Mouse (Mus musculus) hindbrain, embryonic 11.5 days (tissue): Measurements from ENCODE around the gene Ctnnd2. TPM values are rescaled to one million over a fixed set of nuclear protein-coding genes. Genes with fewer than 3 reads are reported as not detected.
"Not testable (repeated sequence)": the region's sequence is repeated elsewhere in the genome, so short reads cannot be mapped to it uniquely, and the experiment has no call there.

ENCODE experiments used
- ATAC-seq: fragments of 200-750 bp; cut with Nextera tagmentation; 2 replicates; pipeline ENCODE4 v1.8.0; 2017; ENCODE audit warnings: mild to moderate bottlenecking, moderate TSS enrichment, moderate library complexity; ENCODE audit not compliant: low FRiP score
- DNase-seq: peaks from one replicate; pipeline ENCODE4 v3.0.0-alpha.2; 2015; ENCODE audit warnings: low spot score
- H3K27ac ChIP-seq: fragments of 300-500 bp; sonication (generic); 2 replicates; pipeline ENCODE4 v1.5.1; 2014; ENCODE audit warnings: mild to moderate bottlenecking, low read depth, low read length
- H3K27me3 ChIP-seq: fragments of 300-500 bp; sonication (generic); 2 replicates; pipeline ENCODE4 v1.6.1; 2014; ENCODE audit warnings: mild to moderate bottlenecking, low read length, moderate library complexity, mixed read lengths; ENCODE audit not compliant: control insufficient read depth, insufficient read depth
- H3K36me3 ChIP-seq: fragments of 300-500 bp; sonication (generic); 2 replicates; pipeline ENCODE4 v1.6.1; 2014; ENCODE audit warnings: mild to moderate bottlenecking, low read length, moderate library complexity, mixed read lengths; ENCODE audit not compliant: control insufficient read depth, insufficient read depth
- H3K4me1 ChIP-seq: fragments of 300-500 bp; sonication (generic); replicated peaks from 2 replicates; pipeline ENCODE4 v1.6.1; 2014; ENCODE audit warnings: low read length, mixed read lengths; ENCODE audit not compliant: control insufficient read depth, insufficient read depth
- H3K4me2 ChIP-seq: fragments of 300-500 bp; sonication (generic); replicated peaks from 2 replicates; pipeline ENCODE4 v1.6.1; 2014; ENCODE audit warnings: mild to moderate bottlenecking, low read depth, low read length
- H3K4me3 ChIP-seq: fragments of 300-500 bp; sonication (generic); 2 replicates; pipeline ENCODE4 v1.5.1; 2014; ENCODE audit warnings: low read depth, low read length
- H3K9ac ChIP-seq: fragments of 300-500 bp; sonication (generic); 2 replicates; pipeline ENCODE4 v1.6.1; 2014; ENCODE audit warnings: low read depth, low read length
- H3K9me3 ChIP-seq: fragments of 300-500 bp; sonication (generic); 2 replicates; pipeline ENCODE4 v1.6.1; 2016; ENCODE audit warnings: low read length; ENCODE audit not compliant: control insufficient read depth
- WGBS: fragments of 180-500 bp; shearing (Covaris S2); extraction: QIAGEN DNeasy Blood & Tissue Kit; methylation state at CpG from one replicate; pipeline ENCODE4 v1.1.7; 2014; 5-methylcytosine and 5-hydroxymethylcytosine counted together
- polyA plus RNA-seq: library from polyadenylated mRNA; unstranded; fragments of >200 nt; fragmentation: Nextera tagmentation; extraction: Ambion mirVana; gene quantifications from 2 replicates; pipeline ENCODE4 v1.2.1, GENCODE M21; 2014

Gene Ctnnd2
- 28.1 and 32.2 TPM in 2 replicates for polyA plus RNA-seq

GRCm38 (mm10) chr15:30172391-30173281 lies at the start of gene Ctnnd2:
Gene Ctnnd2, plus strand, starts transcription at chr15:30172593.
- ATAC-seq (peak; percentile 87), DNase-seq (peak; percentile 87)
- Histone ChIP-seq H3K4me3 (peak within 1 kb of the TSS; percentile 44), H3K4me1 (no peaks in the 10 kb centered on the region), H3K36me3 (no peaks in the 10 kb centered on the region), H3K9me3 (no peaks in the 10 kb centered on the region), H3K4me2 (peak within 1 kb of the TSS; percentile 53), H3K27ac (peak within 1 kb of the TSS; percentile 97), H3K9ac (peak within 1 kb of the TSS; percentile 68), H3K27me3 (no peaks in the 10 kb centered on the region)
- under 1% methylated on average over 96 of the region's 136 CpGs for WGBS

- H3K9ac ChIP-seq, result no peak overlapping the region
- H3K36me3 ChIP-seq, result no peaks in the 10 kb centered on the region
- H3K27me3 ChIP-seq, result no peaks in the 10 kb centered on the region
- no peak overlapping the region for H3K4me3 ChIP-seq
- WGBS, result 72% methylated on average over 6 of the region's 6 CpGs
- ATAC-seq (no peak), DNase-seq (no peak)
- no peak overlapping the region for H3K27ac ChIP-seq
- H3K4me2 ChIP-seq, result no peak overlapping the region
- H3K4me1 ChIP-seq, result no peaks in the 10 kb centered on the region
- no peaks in the 10 kb centered on the region for H3K9me3 ChIP-seq
These were observed 41.7 kb upstream of the Ctnnd2 start for GRCm38 (mm10) chr15:30130705-30131104.

- not testable (repeated sequence) for H3K9me3 ChIP-seq, H3K4me2 ChIP-seq, H3K9ac ChIP-seq, H3K27me3 ChIP-seq, H3K36me3 ChIP-seq, H3K4me3 ChIP-seq, H3K4me1 ChIP-seq, ATAC-seq, H3K27ac ChIP-seq, DNase-seq
- 34% methylated on average over 1 of the region's 1 CpGs for WGBS
These were observed 32.8 kb upstream of the Ctnnd2 start for GRCm38 (mm10) chr15:30139626-30140025.

GRCm38 (mm10) chr15:30145413-30145812 lies 27.0 kb upstream of the Ctnnd2 start:
- Histone ChIP-seq H3K4me1 (no peaks in the 10 kb centered on the region), H3K9me3 (no peaks in the 10 kb centered on the region), H3K9ac (no peak overlapping the region), H3K27me3 (no peaks in the 10 kb centered on the region), H3K36me3 (no peaks in the 10 kb centered on the region), H3K4me3 (no peak overlapping the region), H3K4me2 (no peak overlapping the region), H3K27ac (no peak overlapping the region)
- DNase-seq (no peak), ATAC-seq (no peak)
- 84% methylated on average over 2 of the region's 2 CpGs for WGBS

GRCm38 (mm10) chr15:30152176-30152575 lies 20.2 kb upstream of the Ctnnd2 start:
- no peak overlapping the region for H3K27ac ChIP-seq
- H3K9ac ChIP-seq, result no peak overlapping the region
- H3K4me2 ChIP-seq, result no peak overlapping the region
- H3K36me3 ChIP-seq, result no peaks in the 10 kb centered on the region
- no peaks in the 10 kb centered on the region for H3K9me3 ChIP-seq
- ATAC-seq, result no peak
- H3K4me1 ChIP-seq, result no peaks in the 10 kb centered on the region
- no peaks in the 10 kb centered on the region for H3K27me3 ChIP-seq
- WGBS, result 35% methylated on average over 2 of the region's 2 CpGs
- H3K4me3 ChIP-seq, result no peak overlapping the region
- no peak for DNase-seq

- ATAC-seq (no peak), DNase-seq (no peak)
- Histone ChIP-seq H3K4me1 (no peaks in the 10 kb centered on the region), H3K27ac (no peak overlapping the region), H3K4me2 (no peak overlapping the region), H3K9ac (no peak overlapping the region), H3K4me3 (no peak overlapping the region), H3K36me3 (no peaks in the 10 kb centered on the region), H3K9me3 (no peaks in the 10 kb centered on the region), H3K27me3 (no peaks in the 10 kb centered on the region)
- 88% methylated on average over 1 of the region's 1 CpGs for WGBS
These were observed 14.4 kb upstream of the Ctnnd2 start for GRCm38 (mm10) chr15:30157975-30158374.

GRCm38 (mm10) chr15:30170031-30170430 lies 2.4 kb upstream of the Ctnnd2 start:
- Histone ChIP-seq H3K27me3 (no peaks in the 10 kb centered on the region), H3K36me3 (no peaks in the 10 kb centered on the region), H3K27ac (no peak overlapping the region), H3K9ac (no peak overlapping the region), H3K4me2 (no peak overlapping the region), H3K9me3 (no peaks in the 10 kb centered on the region), H3K4me1 (no peaks in the 10 kb centered on the region), H3K4me3 (no peak overlapping the region)
- DNase-seq (no peak), ATAC-seq (no peak)
- 76% methylated on average over 8 of the region's 8 CpGs for WGBS

- Histone ChIP-seq H3K27ac (peak overlapping the region; percentile 97), H3K4me3 (peak overlapping the region; percentile 44), H3K9me3 (no peaks in the 10 kb centered on the region), H3K4me1 (no peaks in the 10 kb centered on the region), H3K9ac (no peak overlapping the region; the same call in 1 of the 2 replicates), H3K27me3 (no peaks in the 10 kb centered on the region), H3K4me2 (peak overlapping the region; percentile 53), H3K36me3 (no peaks in the 10 kb centered on the region)
- ATAC-seq, result no peak
- DNase-seq, result no peak
- 19% methylated on average over 11 of the region's 11 CpGs for WGBS
These were observed 749 bp upstream of the Ctnnd2 start for GRCm38 (mm10) chr15:30171493-30172195.
